Mouse (Mus musculus) neural tube, embryonic 14.5 days (tissue): ENCODE data around the gene Dnajc11. TPM values are rescaled to one million over a fixed set of nuclear protein-coding genes. Genes with fewer than 3 reads are reported as not detected.

ENCODE experiments used
- ATAC-seq: fragments of 200-750 bp; cut with Nextera tagmentation; 2 replicates; pipeline ENCODE4 v1.8.0; 2017; ENCODE audit warnings: low read depth, mild to moderate bottlenecking, moderate TSS enrichment, moderate library complexity
- H3K27ac ChIP-seq: fragments of 300-500 bp; sonication (generic); 2 replicates; pipeline ENCODE4 v1.5.1; 2014; ENCODE audit warnings: low read depth, mild to moderate bottlenecking, control low read depth, low read length, moderate library complexity, mixed read lengths
- H3K27me3 ChIP-seq: fragments of 300-500 bp; sonication (generic); 2 replicates; pipeline ENCODE4 v1.6.1; 2014; ENCODE audit warnings: low read length; ENCODE audit not compliant: control insufficient read depth, insufficient read depth
- H3K36me3 ChIP-seq: fragments of 300-500 bp; sonication (generic); 2 replicates; pipeline ENCODE4 v1.6.1; 2014; ENCODE audit warnings: low read length, mixed read lengths; ENCODE audit not compliant: control insufficient read depth, insufficient read depth
- H3K4me1 ChIP-seq: fragments of 300-500 bp; sonication (generic); 2 replicates; pipeline ENCODE4 v1.6.1; 2014; ENCODE audit warnings: low read length; ENCODE audit not compliant: control insufficient read depth, insufficient read depth
- H3K4me2 ChIP-seq: fragments of 300-500 bp; sonication (generic); 2 replicates; pipeline ENCODE4 v1.6.1; 2014; ENCODE audit warnings: mild to moderate bottlenecking, low read depth, low read length, control low read depth
- H3K4me3 ChIP-seq: fragments of 300-500 bp; sonication (generic); 2 replicates; pipeline ENCODE4 v1.5.1; 2014; ENCODE audit warnings: low read depth, low read length, control low read depth, mixed read lengths
- H3K9ac ChIP-seq: fragments of 300-500 bp; sonication (generic); replicated peaks from 2 replicates; pipeline ENCODE4 v1.6.1; 2014; ENCODE audit warnings: low read depth, mild to moderate bottlenecking, control low read depth, low read length, mixed read lengths
- H3K9me3 ChIP-seq: fragments of 300-500 bp; sonication (generic); 2 replicates; pipeline ENCODE4 v1.6.1; 2016; ENCODE audit warnings: low read length; ENCODE audit not compliant: control insufficient read depth
- WGBS: fragments of 180-500 bp; shearing (Covaris S2); extraction: QIAGEN DNeasy Blood & Tissue Kit; methylation state at CpG from one replicate; pipeline ENCODE4 v1.1.7; 2014; 5-methylcytosine and 5-hydroxymethylcytosine counted together
- polyA plus RNA-seq: library from polyadenylated mRNA; unstranded; fragments of >200 nt; fragmentation: Nextera tagmentation; extraction: Ambion mirVana; gene quantifications from 2 replicates; pipeline ENCODE4 v1.2.1, GENCODE M21; 2014

The Dnajc11 gene
- polyA plus RNA-seq, 1 experiment from 2014 or later, result 82.4 TPM

DNA sequence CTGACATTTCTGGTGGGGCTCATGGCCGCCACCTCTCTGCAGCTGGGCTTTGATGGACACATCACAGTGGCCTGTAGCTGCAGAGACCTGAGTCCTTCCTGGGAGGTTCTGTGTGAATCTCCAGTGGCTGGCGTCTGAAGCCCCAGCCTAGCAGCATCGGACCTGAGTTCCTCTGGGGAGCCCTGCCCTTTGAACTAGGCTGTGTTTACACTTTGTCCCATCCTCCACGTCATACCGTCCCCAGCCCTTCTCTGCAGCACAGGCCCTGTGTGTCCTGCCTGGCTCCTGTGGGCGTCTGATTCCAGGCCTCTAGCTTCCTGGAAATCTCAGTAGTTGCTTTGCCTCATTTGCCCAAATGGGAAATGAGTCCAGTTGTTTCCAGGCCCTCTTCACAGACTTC is 19.7 kb downstream of the Dnajc11 start:
- Histone ChIP-seq H3K27ac (no peak overlapping the region), H3K9ac (no peak overlapping the region), H3K4me2 (no peak overlapping the region), H3K27me3 (no peaks in the 10 kb centered on the region), H3K36me3 (peaks cover 33% of the 10 kb centered on the region), H3K4me3 (no peak overlapping the region), H3K4me1 (no peaks in the 10 kb centered on the region), H3K9me3 (no peaks in the 10 kb centered on the region)
- 87% methylated on average over 6 of the region's 6 CpGs for WGBS
- no peak for ATAC-seq

GRCm38 (mm10) chr4:151955791-151956190 is 22.3 kb downstream of the Dnajc11 start:
- Histone ChIP-seq H3K36me3 (peaks cover 45% of the 10 kb centered on the region), H3K27ac (no peak overlapping the region), H3K4me2 (no peak overlapping the region), H3K9ac (no peak overlapping the region), H3K9me3 (no peaks in the 10 kb centered on the region), H3K4me3 (no peak overlapping the region), H3K27me3 (no peaks in the 10 kb centered on the region), H3K4me1 (no peaks in the 10 kb centered on the region)
- WGBS, result 100% methylated on average over 1 of the region's 1 CpGs
- no peak for ATAC-seq

DNA sequence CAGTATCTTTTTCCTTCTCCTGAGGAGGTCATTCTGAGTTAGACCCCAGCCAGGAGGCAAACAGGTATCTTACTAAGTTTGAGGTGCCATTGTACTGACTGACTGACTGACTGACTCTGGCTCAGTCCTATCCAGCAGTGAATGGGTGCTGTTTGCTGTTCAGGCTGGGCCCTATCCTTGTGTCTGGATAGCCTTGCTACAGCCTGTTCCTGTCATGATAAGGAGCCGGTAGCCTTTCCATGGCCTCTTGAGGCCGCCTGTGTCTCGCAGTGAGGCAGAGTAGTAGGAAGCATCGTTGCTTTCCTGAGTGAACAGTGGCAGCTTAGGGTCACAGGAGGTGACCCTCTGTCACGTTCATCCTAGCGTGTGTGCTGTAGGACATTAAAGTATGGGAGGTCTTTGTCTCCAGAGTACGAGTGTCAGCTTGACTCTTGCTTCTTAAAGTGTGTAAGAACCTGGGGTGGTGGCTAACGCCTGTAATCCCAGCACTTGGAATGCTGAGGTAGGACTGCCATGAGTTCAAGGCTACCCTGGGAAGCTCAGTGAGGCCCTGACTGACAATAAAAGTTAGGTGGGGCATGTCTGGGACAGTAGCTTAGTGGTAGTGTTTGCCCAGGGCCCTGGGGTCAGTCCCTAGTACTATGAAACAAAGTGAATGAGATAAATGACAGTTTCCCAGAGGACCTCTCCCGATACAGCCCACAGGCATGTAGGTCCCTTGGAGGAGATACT is 24.3 kb downstream of the Dnajc11 start:
- Histone ChIP-seq H3K36me3 (peaks cover 36% of the 10 kb centered on the region), H3K4me3 (no peak overlapping the region), H3K27ac (no peak overlapping the region), H3K4me1 (no peaks in the 10 kb centered on the region), H3K4me2 (no peak overlapping the region), H3K9me3 (no peaks in the 10 kb centered on the region), H3K27me3 (no peaks in the 10 kb centered on the region), H3K9ac (no peak overlapping the region)
- no peak for ATAC-seq
- WGBS, result 92% methylated on average over 9 of the region's 9 CpGs

- Histone ChIP-seq H3K4me2 (no peak overlapping the region), H3K27ac (no peak overlapping the region), H3K4me1 (no peaks in the 10 kb centered on the region), H3K27me3 (no peaks in the 10 kb centered on the region), H3K36me3 (peaks cover 25% of the 10 kb centered on the region; the same call in 1 of the 2 replicates), H3K9ac (no peak overlapping the region), H3K4me3 (no peak overlapping the region), H3K9me3 (no peaks in the 10 kb centered on the region)
- ATAC-seq, result no peak
- 96% methylated on average over 11 of the region's 11 CpGs for WGBS
Observed at GRCm38 (mm10) chr4:151959849-151960512, 26.5 kb downstream of the Dnajc11 start.

DNA sequence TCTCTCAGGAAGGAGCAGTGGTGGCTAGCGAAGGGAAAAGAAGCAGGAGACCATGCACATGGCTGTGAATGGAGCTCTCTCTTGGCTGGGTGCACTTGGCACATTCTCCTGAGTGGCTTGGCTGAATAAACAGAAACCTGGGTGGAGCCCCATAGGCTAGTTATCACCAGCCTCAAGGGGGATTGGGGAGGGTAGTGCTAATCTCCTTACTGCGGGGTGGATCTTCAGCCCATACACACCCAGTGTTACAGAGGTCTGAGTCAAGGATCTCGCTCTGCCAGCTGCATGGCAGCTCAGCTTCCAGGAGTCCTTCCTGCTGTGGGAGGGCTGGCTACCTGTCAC is 27.0 kb downstream of the Dnajc11 start:
- H3K4me3 ChIP-seq, result no peak overlapping the region
- no peaks in the 10 kb centered on the region for H3K9me3 ChIP-seq
- no peak overlapping the region for H3K9ac ChIP-seq
- ATAC-seq, result no peak
- peaks cover 25% of the 10 kb centered on the region; the same call in 1 of the 2 replicates for H3K36me3 ChIP-seq
- 95% methylated on average over 3 of the region's 3 CpGs for WGBS
- H3K4me1 ChIP-seq, result no peaks in the 10 kb centered on the region
- H3K4me2 ChIP-seq, result no peak overlapping the region
- no peak overlapping the region for H3K27ac ChIP-seq
- H3K27me3 ChIP-seq, result no peaks in the 10 kb centered on the region

DNA sequence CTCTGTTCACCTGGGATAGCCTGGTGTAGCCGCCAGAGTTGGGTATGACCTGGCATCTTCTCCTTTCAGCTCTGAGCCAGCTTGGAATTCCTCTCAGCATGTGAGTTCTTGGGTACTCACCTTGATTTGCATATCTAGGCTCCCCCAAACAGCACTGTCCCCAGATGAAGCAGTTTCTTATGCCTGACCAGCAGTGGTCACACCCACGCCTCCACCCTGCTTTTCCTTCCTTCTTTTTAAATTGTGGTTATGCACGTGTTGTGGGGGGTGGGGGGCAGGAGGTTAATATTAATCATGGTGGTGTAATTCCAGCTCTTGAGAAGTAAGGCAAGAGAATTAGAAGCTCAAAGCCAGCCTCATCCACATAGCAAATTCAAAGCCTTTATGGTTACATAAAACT is 29.3 kb downstream of the Dnajc11 start:
- Histone ChIP-seq H3K27ac (no peak overlapping the region), H3K9ac (no peak overlapping the region), H3K36me3 (peaks cover 20% of the 10 kb centered on the region; the same call in 1 of the 2 replicates), H3K27me3 (no peaks in the 10 kb centered on the region), H3K4me1 (no peaks in the 10 kb centered on the region), H3K9me3 (no peaks in the 10 kb centered on the region), H3K4me2 (no peak overlapping the region), H3K4me3 (no peak overlapping the region)
- WGBS, result 87% methylated on average over 3 of the region's 3 CpGs
- ATAC-seq, result no peak

DNA sequence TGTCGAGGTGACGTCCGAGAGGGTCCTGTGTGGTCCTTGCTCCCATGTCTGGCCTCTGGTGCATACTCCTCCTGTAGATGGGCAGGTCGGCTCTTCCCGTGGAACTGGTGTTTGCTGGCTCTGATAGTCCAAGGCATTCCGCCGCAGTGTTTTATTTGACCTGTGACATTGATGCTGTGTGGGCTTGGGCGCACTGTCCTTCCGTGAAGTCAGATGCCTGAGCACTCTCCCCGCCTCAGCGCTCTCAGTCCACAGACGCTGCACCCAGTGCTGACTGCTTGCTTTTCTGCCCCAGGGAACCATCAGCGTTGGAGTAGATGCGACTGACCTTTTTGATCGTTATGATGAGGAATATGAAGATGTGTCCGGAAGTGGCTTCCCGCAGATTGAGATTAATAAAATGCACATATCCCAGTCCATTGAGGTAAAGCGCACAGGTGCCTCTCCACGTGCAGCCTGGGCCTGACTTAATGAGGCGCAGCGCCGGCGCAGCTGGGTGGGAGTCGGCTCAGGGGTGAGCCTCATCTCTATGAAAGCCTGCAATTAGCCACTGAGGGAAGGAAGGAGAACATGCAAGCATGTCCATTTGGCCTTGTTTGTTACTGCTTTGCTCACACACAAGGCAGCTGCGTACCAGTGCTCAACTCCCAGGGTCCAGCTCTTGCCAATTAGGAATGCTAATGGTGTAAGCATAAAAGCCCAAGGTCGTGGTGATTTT is 34.9 kb downstream of the Dnajc11 start:
- Histone ChIP-seq H3K27me3 (no peaks in the 10 kb centered on the region), H3K4me1 (0 out of 2 replicates have a peak, but pooled peaks cover 7% of the 10 kb centered on the region), H3K36me3 (peaks cover 14% of the 10 kb centered on the region; the same call in 1 of the 2 replicates), H3K27ac (no peak overlapping the region; the same call in 1 of the 2 replicates), H3K4me2 (no peak overlapping the region), H3K9me3 (no peaks in the 10 kb centered on the region), H3K9ac (no peak overlapping the region), H3K4me3 (no peak overlapping the region)
- WGBS, result 71% methylated on average over 26 of the region's 26 CpGs
- no peak for ATAC-seq

GRCm38 (mm10) chr4:151972221-151972967 is 38.9 kb downstream of the Dnajc11 start:
- no peaks in the 10 kb centered on the region for H3K9me3 ChIP-seq
- no peak overlapping the region for H3K27ac ChIP-seq
- 0 out of 2 replicates have a peak, but pooled peaks cover 7% of the 10 kb centered on the region for H3K4me1 ChIP-seq
- ATAC-seq, result no peak
- H3K4me3 ChIP-seq, result no peak overlapping the region
- no peak overlapping the region for H3K9ac ChIP-seq
- peaks cover 20% of the 10 kb centered on the region for H3K36me3 ChIP-seq
- WGBS, result 71% methylated on average over 10 of the region's 10 CpGs
- no peaks in the 10 kb centered on the region for H3K27me3 ChIP-seq
- no peak overlapping the region for H3K4me2 ChIP-seq
